Mouse (Mus musculus): ENCODE data around the gene Naxe. TPM values are rescaled to one million over a fixed set of nuclear protein-coding genes. Genes with fewer than 3 reads are reported as not detected.

Naxe gene
- polyA plus RNA-seq, 1 experiment: 118 TPM

DNA sequence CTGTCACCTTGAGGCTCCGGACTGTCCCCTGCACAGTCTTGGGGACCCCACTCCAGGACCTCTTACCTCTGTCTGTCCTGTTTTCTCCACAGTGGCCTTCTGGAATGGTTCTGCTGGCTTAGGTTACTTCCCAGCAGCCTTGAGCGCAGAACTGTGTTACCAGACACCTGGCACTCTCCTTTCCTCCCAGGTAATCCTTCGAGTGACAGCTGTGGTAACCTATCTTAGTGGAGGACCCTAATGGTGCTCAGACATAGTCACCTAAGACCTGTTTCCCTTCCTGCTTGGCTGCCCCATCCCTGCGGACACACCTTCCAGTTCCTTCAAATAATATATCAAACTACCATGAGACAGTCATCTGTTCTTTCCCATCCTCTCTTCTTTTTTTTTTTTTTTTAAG lies 19.9 kb upstream of the Naxe start, which contains the start of gene Ttc24:
TSS of gene Ttc24 (minus strand) at position 101 of the 400 bp plus-strand sequence.
- DNase-seq: no peak
- no peak within 1 kb of the TSS for H3K27ac ChIP-seq (ENCODE audit: insufficient read depth, low read length)
- WGBS: 74% methylated on average over 4 of the region's 4 CpGs
- H3K4me3 ChIP-seq (replicated peaks; ENCODE audit: insufficient read depth, low read depth, low read length): no peak within 1 kb of the TSS
- no peaks in the 10 kb centered on the region for H3K27me3 ChIP-seq (ENCODE audit: control insufficient read depth, insufficient read depth, low read length)
- TF ChIP-seq CTCF (IDR thresholded peaks at IDR 0.05; ENCODE audit: borderline replicate concordance, insufficient read depth, low read depth, low read length): no peak
- TF ChIP-seq POLR2A (IDR thresholded peaks at IDR 0.05; ENCODE audit: borderline replicate concordance, insufficient read depth, low read length): no peak
- H3K4me1 ChIP-seq (ENCODE audit: control insufficient read depth, insufficient read depth, low read length): peaks cover 16% of the 10 kb centered on the region

DNA sequence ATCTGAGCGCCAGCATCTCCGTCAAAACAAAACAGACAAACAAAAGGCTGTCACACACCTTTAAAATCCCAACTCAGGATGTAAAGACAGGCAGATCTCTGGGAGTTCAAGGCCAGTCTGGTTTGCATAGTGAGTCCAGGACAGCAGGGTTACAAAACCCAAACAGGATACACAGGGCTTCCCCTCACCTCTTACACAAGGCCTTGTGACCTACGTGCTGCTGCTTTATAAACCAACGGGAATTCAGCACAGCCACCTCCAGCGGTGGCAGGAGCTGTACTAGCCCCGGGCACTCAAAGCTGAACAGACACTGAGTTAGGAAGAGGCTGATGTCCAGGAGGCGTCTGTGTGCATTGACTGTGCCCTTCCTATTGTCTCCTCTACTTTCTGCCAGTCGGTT lies 19.1 kb upstream of the Naxe start:
- Histone ChIP-seq H3K4me1 (ENCODE audit: control insufficient read depth, insufficient read depth, low read length) (peaks cover 16% of the 10 kb centered on the region), H3K4me3 (replicated peaks; ENCODE audit: insufficient read depth, low read depth, low read length) (no peak overlapping the region), H3K27ac (ENCODE audit: insufficient read depth, low read length) (no peak overlapping the region), H3K27me3 (ENCODE audit: control insufficient read depth, insufficient read depth, low read length) (no peaks in the 10 kb centered on the region)
- no peak for DNase-seq
- WGBS: 52% methylated on average over 8 of the region's 8 CpGs
- no peak for TF ChIP-seq POLR2A (IDR thresholded peaks at IDR 0.05; ENCODE audit: borderline replicate concordance, insufficient read depth, low read length)
- no peak for TF ChIP-seq CTCF (IDR thresholded peaks at IDR 0.05; ENCODE audit: borderline replicate concordance, insufficient read depth, low read depth, low read length)

DNA sequence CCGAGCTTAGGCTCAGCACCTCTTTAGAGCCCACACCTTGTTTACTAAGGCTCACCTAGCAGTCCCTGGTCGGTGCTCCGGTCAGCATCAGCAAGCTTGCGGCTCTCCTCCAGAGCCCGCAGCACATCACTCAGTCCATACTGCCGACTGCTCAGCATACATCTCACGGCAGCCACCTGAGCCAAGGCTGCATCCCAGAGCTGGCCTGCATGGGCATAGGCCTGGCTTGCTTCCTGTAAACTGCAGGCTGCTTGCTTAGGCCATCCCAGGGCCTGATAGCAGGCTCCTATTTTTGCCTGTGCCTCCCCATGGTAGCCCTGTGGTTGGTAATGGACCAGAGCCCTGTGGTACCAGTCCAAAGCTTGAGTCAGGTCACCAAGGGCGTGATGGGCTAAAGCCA lies 16.5 kb upstream of the Naxe start:
- 44% methylated on average over 8 of the region's 8 CpGs for WGBS
- Histone ChIP-seq H3K4me1 (ENCODE audit: control insufficient read depth, insufficient read depth, low read length) (peaks cover 16% of the 10 kb centered on the region), H3K27ac (ENCODE audit: insufficient read depth, low read length) (no peak overlapping the region), H3K4me3 (replicated peaks; ENCODE audit: insufficient read depth, low read depth, low read length) (no peak overlapping the region), H3K27me3 (ENCODE audit: control insufficient read depth, insufficient read depth, low read length) (no peaks in the 10 kb centered on the region)
- DNase-seq: no peak
- TF ChIP-seq POLR2A (IDR thresholded peaks at IDR 0.05; ENCODE audit: borderline replicate concordance, insufficient read depth, low read length) (no peak), CTCF (IDR thresholded peaks at IDR 0.05; ENCODE audit: borderline replicate concordance, insufficient read depth, low read depth, low read length) (no peak)

DNA sequence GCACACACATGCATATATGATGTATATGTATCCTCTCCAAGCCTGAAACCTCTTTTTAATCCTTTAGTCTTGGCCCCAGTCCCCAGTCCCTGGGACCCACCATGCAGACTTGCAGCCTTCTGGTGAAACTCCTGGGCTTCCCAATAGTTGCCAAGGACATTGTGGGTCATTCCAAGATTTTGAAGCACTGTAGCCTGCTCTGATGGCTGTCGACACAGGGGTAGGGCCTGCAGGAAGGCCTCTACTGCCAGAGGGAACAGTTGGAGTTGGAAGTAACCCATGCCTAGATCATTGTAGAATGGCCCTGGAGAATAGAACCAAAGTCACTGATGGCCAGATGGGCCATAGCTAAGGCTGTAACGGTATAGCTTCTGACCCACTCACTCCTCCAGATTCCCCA lies 16.1 kb upstream of the Naxe start:
- no peak for TF ChIP-seq POLR2A (IDR thresholded peaks at IDR 0.05; ENCODE audit: borderline replicate concordance, insufficient read depth, low read length)
- no peak for TF ChIP-seq CTCF (IDR thresholded peaks at IDR 0.05; ENCODE audit: borderline replicate concordance, insufficient read depth, low read depth, low read length)

DNA sequence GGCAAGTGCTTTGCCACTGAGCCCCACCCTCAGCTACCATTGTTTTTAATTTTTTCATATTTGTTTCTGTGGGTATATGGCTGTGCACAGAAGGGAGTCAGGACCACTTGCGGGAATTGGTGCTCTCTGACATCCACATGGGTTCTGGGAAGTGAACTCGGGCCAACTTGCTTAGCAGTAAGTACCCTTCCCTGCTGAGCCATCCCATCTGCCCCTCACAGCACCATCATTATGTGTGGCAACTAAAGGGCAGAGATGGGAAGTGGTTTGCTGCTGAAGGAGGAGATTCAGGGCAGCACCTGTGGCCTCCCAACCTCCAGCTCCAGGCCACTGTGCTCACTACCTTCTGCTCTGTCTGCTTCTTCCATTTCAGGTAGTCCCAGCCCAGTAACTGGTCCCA lies 15.3 kb upstream of the Naxe start:
- 11% methylated on average over 2 of the region's 2 CpGs for WGBS
- DNase-seq: peak in 1 of 2 experiments; percentile 29
- H3K27ac ChIP-seq (ENCODE audit: insufficient read depth, low read length): no peak overlapping the region
- no peak overlapping the region for H3K4me3 ChIP-seq (replicated peaks; ENCODE audit: insufficient read depth, low read depth, low read length)
- H3K27me3 ChIP-seq (ENCODE audit: control insufficient read depth, insufficient read depth, low read length): no peaks in the 10 kb centered on the region
- peaks cover 16% of the 10 kb centered on the region for H3K4me1 ChIP-seq (ENCODE audit: control insufficient read depth, insufficient read depth, low read length)
- TF ChIP-seq POLR2A (IDR thresholded peaks at IDR 0.05; ENCODE audit: borderline replicate concordance, insufficient read depth, low read length) (no peak), CTCF (IDR thresholded peaks at IDR 0.05; ENCODE audit: borderline replicate concordance, insufficient read depth, low read depth, low read length) (no peak)

More for the DNA sequence above, 16.1 kb upstream of the Naxe start:
- peaks cover 16% of the 10 kb centered on the region for H3K4me1 ChIP-seq (ENCODE audit: control insufficient read depth, insufficient read depth, low read length)
- H3K4me3 ChIP-seq (replicated peaks; ENCODE audit: insufficient read depth, low read depth, low read length): no peak overlapping the region
- 12% methylated on average over 2 of the region's 2 CpGs for WGBS
- no peak overlapping the region for H3K27ac ChIP-seq (ENCODE audit: insufficient read depth, low read length)
- H3K27me3 ChIP-seq (ENCODE audit: control insufficient read depth, insufficient read depth, low read length): no peaks in the 10 kb centered on the region
- no peak for DNase-seq

DNA sequence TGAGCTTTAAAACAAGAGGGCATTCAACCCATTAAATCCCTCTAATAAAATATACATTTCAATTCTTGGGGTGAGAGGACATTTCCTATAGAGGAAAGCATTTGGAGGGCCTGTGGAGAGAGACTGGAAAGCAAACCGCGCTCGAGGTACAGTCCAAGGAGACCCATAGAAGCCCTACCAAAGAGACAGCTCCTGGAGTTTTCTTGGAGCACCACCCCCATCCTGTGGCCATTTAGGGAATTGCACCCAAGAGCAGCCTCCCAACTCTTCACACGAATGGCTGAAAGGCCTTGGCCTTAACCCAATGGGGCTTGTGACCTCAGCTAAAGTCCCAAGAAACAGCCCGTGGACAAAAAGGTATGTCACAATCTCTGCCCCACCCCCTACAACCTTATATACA lies 13.5 kb upstream of the Naxe start:
- Histone ChIP-seq H3K27ac (ENCODE audit: insufficient read depth, low read length) (no peak overlapping the region), H3K27me3 (ENCODE audit: control insufficient read depth, insufficient read depth, low read length) (no peaks in the 10 kb centered on the region), H3K4me1 (ENCODE audit: control insufficient read depth, insufficient read depth, low read length) (peaks cover 16% of the 10 kb centered on the region), H3K4me3 (replicated peaks; ENCODE audit: insufficient read depth, low read depth, low read length) (no peak overlapping the region)
- peak; percentile 79 to 91 for DNase-seq
- TF ChIP-seq POLR2A (IDR thresholded peaks at IDR 0.05; ENCODE audit: borderline replicate concordance, insufficient read depth, low read length): no peak
- peak; percentile 95 for TF ChIP-seq CTCF (IDR thresholded peaks at IDR 0.05; ENCODE audit: borderline replicate concordance, insufficient read depth, low read depth, low read length)
- under 1% methylated on average over 5 of the region's 5 CpGs for WGBS

DNA sequence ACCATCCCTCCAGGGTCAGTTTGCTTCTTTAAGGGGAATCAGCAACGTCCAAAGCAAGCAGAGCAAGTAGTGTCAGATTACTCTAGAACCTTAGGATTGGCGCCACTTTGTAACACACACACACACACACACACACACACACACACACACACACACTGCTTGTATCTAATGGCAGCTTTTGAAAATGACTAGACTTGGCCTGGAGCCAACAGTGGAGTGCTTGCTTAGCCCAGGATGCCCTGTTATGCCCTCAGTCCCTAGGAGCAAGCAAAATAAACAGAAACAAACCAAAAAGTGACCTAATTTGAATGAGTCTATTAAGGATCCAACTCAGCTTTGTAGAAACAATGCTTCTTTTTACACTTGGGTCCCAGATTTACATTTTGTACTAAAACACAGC lies 10.1 kb upstream of the Naxe start:
- WGBS: 34% methylated on average over 2 of the region's 2 CpGs

DNA sequence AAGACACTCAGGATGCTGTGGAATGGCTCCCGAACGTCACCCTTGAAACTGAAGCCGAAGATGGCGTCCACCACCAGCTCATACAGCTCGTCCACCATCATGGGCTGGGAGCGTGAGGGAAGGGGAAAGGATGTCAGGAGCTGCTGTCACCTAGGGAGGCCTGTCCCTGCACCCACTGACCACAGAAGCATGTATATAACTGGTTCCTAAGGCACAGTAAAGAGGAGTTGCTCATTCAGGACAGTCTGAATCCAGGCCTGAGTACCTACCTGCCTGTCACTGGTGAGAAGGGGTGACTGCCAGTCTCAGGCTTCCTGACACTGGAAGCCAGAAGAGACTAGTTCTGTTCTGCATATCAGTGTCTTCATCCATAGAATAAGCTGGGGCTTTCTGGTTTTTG lies 1.3 kb downstream of the Naxe start:
- Histone ChIP-seq H3K27me3 (ENCODE audit: control insufficient read depth, insufficient read depth, low read length) (no peaks in the 10 kb centered on the region), H3K27ac (ENCODE audit: insufficient read depth, low read length) (no peak overlapping the region), H3K4me3 (replicated peaks; ENCODE audit: insufficient read depth, low read depth, low read length) (no peak overlapping the region), H3K4me1 (ENCODE audit: control insufficient read depth, insufficient read depth, low read length) (peaks cover 5% of the 10 kb centered on the region; the same call in 1 of the 2 replicates)
- no peak for DNase-seq
- TF ChIP-seq POLR2A (IDR thresholded peaks at IDR 0.05; ENCODE audit: borderline replicate concordance, insufficient read depth, low read length): no peak
- 86% methylated on average over 6 of the region's 6 CpGs for WGBS

More for the DNA sequence above, 10.1 kb upstream of the Naxe start:
- no peaks in the 10 kb centered on the region; the same call in 1 of the 2 replicates for H3K4me1 ChIP-seq (ENCODE audit: control insufficient read depth, insufficient read depth, low read length)
- DNase-seq: no peak
- H3K27ac ChIP-seq (ENCODE audit: insufficient read depth, low read length): no peak overlapping the region
- no peaks in the 10 kb centered on the region for H3K27me3 ChIP-seq (ENCODE audit: control insufficient read depth, insufficient read depth, low read length)
- no peak overlapping the region for H3K4me3 ChIP-seq (replicated peaks; ENCODE audit: insufficient read depth, low read depth, low read length)
- TF ChIP-seq CTCF (IDR thresholded peaks at IDR 0.05; ENCODE audit: borderline replicate concordance, insufficient read depth, low read depth, low read length) (no peak), POLR2A (IDR thresholded peaks at IDR 0.05; ENCODE audit: borderline replicate concordance, insufficient read depth, low read length) (no peak)

Measured in cerebellum, adult 2 months (tissue).